Mouse (Mus musculus) midbrain, embryonic 10.5 days (tissue): ENCODE results near the gene Galp. TPM values are rescaled to one million over a fixed set of nuclear protein-coding genes. Genes with fewer than 3 reads are reported as not detected.

Experiments used
- polyA plus RNA-seq: library from polyadenylated mRNA; unstranded; fragments of >200 nt; fragmentation: Nextera tagmentation; extraction: Ambion mirVana; gene quantifications from 2 replicates; pipeline ENCODE4 v1.2.1, GENCODE M21; 2016

The Galp gene
- polyA plus RNA-seq, 1 experiment from 2014 or later = not detected

Other genes starting within 250 kb of the Galp start
- gene Vmn1r65, start 186.1 kb upstream of the Galp start, polyA plus RNA-seq = not detected in 2 replicates
- not detected in 2 replicates for gene Nlrp4c, start 151.9 kb upstream of the Galp start, polyA plus RNA-seq
- 25.0 and 27.3 TPM in 2 replicates for gene Zfp787, start 41.1 kb upstream of the Galp start, polyA plus RNA-seq
- gene Zfp444, start 24.9 kb upstream of the Galp start, polyA plus RNA-seq = 81.8 and 86.1 TPM in 2 replicates
- gene Zscan5b, start 25.2 kb downstream of the Galp start, polyA plus RNA-seq = not detected in 2 replicates
- gene Epp13, start 55.6 kb downstream of the Galp start, polyA plus RNA-seq = not detected in 2 replicates
- 6.3 and 7.7 TPM in 2 replicates for gene Zfp667, start 89.5 kb downstream of the Galp start, polyA plus RNA-seq
- gene Zfp583, start 134.2 kb downstream of the Galp start, polyA plus RNA-seq = 5.2 and 8.0 TPM in 2 replicates
- 2.9 and 3.9 TPM in 2 replicates for gene Gm3854, start 146.7 kb downstream of the Galp start, polyA plus RNA-seq
- gene Zfp78, start 166.2 kb downstream of the Galp start, polyA plus RNA-seq = 1.8 and 2.7 TPM in 2 replicates
- 10.2 and 12.7 TPM in 2 replicates for gene Zfp28, start 186.2 kb downstream of the Galp start, polyA plus RNA-seq
- 0.48 and 0.91 TPM in 2 replicates for gene Smim17, start 201.6 kb downstream of the Galp start, polyA plus RNA-seq
- gene Gm20715, start 213.2 kb downstream of the Galp start, polyA plus RNA-seq = not detected in 2 replicates
- gene Olfr1344, start 241.6 kb downstream of the Galp start, polyA plus RNA-seq = 0.19 TPM in 1 of 2 replicates, not detected in the other